Mouse (Mus musculus): ENCODE measurements around the gene Acsbg2.
A peak's percentile ranks its signal among the peaks of the same experiment; 100 is the strongest.
"Not testable (repeated sequence)": the region's sequence is repeated elsewhere in the genome, so short reads cannot be mapped to it uniquely, and the experiment has no call there.

Acsbg2 gene

GRCm38 (mm10) chr17:56874237-56874636, at the start of gene Acsbg2:
Gene Acsbg2 (minus strand): TSS chr17:56874447.
- DNase-seq (ENCODE audit: low read depth), result no peak

GRCm38 (mm10) chr17:56919725-56920124, 45.5 kb upstream of the Acsbg2 start:
- no peak for DNase-seq (ENCODE audit: low read depth)

GRCm38 (mm10) chr17:56917166-56917565, 42.9 kb upstream of the Acsbg2 start:
- DNase-seq (ENCODE audit: low read depth), result no peak

GRCm38 (mm10) chr17:56913444-56913843, 39.2 kb upstream of the Acsbg2 start:
- DNase-seq (ENCODE audit: low read depth), result no peak

- DNase-seq (ENCODE audit: low read depth), result no peak
Observed at GRCm38 (mm10) chr17:56913023-56913422, 38.8 kb upstream of the Acsbg2 start.

GRCm38 (mm10) chr17:56909764-56910163, 35.5 kb upstream of the Acsbg2 start:
- DNase-seq (ENCODE audit: low read depth), result not testable (repeated sequence)

GRCm38 (mm10) chr17:56907887-56908286, 33.6 kb upstream of the Acsbg2 start:
- DNase-seq (ENCODE audit: low read depth), result no peak

GRCm38 (mm10) chr17:56907096-56907495, 32.8 kb upstream of the Acsbg2 start:
- DNase-seq (ENCODE audit: low read depth), result no peak

- no peak for DNase-seq (ENCODE audit: low read depth)
Observed at GRCm38 (mm10) chr17:56906166-56906565, 31.9 kb upstream of the Acsbg2 start.

GRCm38 (mm10) chr17:56902698-56903097, 28.5 kb upstream of the Acsbg2 start:
- no peak for DNase-seq (ENCODE audit: low read depth)

GRCm38 (mm10) chr17:56897630-56898195, 23.5 kb upstream of the Acsbg2 start:
- peak; percentile 62 for DNase-seq (ENCODE audit: low read depth)

- DNase-seq (ENCODE audit: low read depth), result no peak
Observed at GRCm38 (mm10) chr17:56896513-56897129, 22.4 kb upstream of the Acsbg2 start.

GRCm38 (mm10) chr17:56895368-56895918, 21.2 kb upstream of the Acsbg2 start:
- no peak for DNase-seq (ENCODE audit: low read depth)

- no peak for DNase-seq (ENCODE audit: low read depth)
Observed at GRCm38 (mm10) chr17:56890018-56890417, 15.8 kb upstream of the Acsbg2 start.

GRCm38 (mm10) chr17:56888050-56888449, 13.8 kb upstream of the Acsbg2 start:
- no peak for DNase-seq (ENCODE audit: low read depth)

GRCm38 (mm10) chr17:56884809-56885208, 10.6 kb upstream of the Acsbg2 start:
- DNase-seq (ENCODE audit: low read depth), result no peak

- DNase-seq (ENCODE audit: low read depth), result no peak
Observed at GRCm38 (mm10) chr17:56884331-56884730, 10.1 kb upstream of the Acsbg2 start.

GRCm38 (mm10) chr17:56883612-56884011, 9.4 kb upstream of the Acsbg2 start:
- DNase-seq (ENCODE audit: low read depth), result no peak

- DNase-seq (ENCODE audit: low read depth), result no peak
Observed at GRCm38 (mm10) chr17:56877426-56877825, 3.2 kb upstream of the Acsbg2 start.

GRCm38 (mm10) chr17:56876981-56877380, 2.7 kb upstream of the Acsbg2 start:
- no peak for DNase-seq (ENCODE audit: low read depth)

GRCm38 (mm10) chr17:56876465-56876864, 2.2 kb upstream of the Acsbg2 start:
- no peak for DNase-seq (ENCODE audit: low read depth)

- no peak for DNase-seq (ENCODE audit: low read depth)
Observed at GRCm38 (mm10) chr17:56874936-56875651, 847 bp upstream of the Acsbg2 start, which contains the start of gene 1700061G19Rik. Gene 1700061G19Rik (plus strand): TSS chr17:56875477.

GRCm38 (mm10) chr17:56872512-56872911, 1.7 kb downstream of the Acsbg2 start:
- no peak for DNase-seq (ENCODE audit: low read depth)
